Mouse (Mus musculus) retina, postnatal 7 days (tissue): Measurements from ENCODE around the gene 4930404N11Rik.

Experiments used
- DNase-seq: peaks from one replicate; pipeline ENCODE4 v3.0.0-alpha.2; 2012; ENCODE audit warnings: low read depth, low spot score

Gene 4930404N11Rik

DNA sequence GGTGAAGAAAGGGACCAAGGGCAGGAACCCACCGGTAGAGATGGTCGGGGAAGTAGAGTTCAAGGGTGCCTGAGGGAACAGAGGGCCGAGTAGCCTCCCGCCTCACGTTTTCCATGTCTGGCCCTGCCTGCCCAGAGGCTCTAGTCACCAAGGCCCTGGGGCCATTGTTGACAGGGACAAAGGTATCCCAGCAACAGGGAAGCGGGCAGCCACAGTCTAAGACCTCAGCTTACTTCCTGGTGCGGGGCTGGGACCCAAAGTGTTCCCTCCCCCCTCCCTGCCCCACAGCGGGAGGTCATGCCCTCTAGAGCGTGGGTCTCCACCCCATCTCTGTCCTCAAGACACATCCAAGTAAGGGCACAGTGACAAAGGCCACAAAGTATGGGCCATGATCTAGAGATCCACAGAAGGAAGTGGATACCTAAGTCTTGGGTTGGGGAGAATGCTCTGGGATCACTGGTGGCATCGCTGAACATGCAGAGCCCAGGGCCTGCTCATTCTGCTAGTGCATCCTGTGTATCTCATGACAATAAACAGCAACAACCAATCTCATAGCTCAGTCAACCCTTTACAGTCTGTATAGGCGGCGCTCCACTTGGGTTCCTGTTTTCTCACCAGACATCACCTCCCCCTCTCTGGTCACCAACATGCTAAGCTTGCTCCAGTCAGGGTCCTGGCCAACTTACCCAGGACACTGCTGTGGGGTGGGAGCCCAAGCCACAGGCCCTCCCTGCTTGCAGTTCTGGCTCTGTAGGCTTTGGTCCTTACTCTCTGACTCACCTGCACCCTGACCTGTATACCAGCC, at the start of gene 4930404N11Rik:
Gene 4930404N11Rik (minus strand): TSS at position 145 of the 805 bp plus-strand sequence.
- DNase-seq = no peak

DNA sequence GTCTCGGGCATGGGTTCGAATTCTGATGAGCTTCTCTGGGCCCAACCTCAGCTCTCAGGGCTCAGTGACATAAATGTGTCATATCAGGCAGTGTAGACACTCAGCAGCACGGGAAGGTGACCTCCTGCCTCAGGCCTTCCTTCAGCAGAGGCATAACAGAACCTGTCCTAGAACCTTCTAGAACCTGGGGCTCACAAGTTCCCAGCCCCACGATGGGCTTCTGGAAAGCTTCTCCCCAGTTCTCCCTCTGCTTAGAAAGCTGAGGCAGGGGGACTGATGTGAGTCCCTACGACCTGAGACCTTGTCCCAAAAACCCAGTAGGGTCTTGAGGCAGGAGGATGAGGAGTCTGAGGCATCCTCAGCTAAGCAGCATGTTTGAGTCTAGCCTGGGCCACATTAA, 49.5 kb upstream of the 4930404N11Rik start:
- DNase-seq = no peak

DNA sequence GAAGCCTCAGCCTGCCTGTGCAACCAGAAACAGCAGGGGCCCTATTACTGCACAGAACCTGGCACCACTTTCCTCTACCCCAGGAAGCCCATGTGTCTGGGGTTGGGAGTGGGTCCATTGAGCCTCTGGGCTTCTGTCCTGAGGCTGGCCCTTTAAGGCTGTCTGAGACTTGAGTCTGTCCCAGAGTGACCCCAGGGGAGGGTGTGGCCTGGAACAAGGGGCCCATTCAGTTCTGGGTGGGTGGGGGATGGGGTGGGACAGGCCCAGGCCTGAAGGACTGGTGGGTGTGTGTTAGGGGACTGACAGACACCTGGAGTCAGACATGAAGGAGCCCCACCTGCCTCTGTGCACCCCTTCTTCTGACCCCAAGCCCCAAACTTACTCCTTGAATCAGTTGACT, 49.1 kb upstream of the 4930404N11Rik start:
- no peak for DNase-seq

DNA sequence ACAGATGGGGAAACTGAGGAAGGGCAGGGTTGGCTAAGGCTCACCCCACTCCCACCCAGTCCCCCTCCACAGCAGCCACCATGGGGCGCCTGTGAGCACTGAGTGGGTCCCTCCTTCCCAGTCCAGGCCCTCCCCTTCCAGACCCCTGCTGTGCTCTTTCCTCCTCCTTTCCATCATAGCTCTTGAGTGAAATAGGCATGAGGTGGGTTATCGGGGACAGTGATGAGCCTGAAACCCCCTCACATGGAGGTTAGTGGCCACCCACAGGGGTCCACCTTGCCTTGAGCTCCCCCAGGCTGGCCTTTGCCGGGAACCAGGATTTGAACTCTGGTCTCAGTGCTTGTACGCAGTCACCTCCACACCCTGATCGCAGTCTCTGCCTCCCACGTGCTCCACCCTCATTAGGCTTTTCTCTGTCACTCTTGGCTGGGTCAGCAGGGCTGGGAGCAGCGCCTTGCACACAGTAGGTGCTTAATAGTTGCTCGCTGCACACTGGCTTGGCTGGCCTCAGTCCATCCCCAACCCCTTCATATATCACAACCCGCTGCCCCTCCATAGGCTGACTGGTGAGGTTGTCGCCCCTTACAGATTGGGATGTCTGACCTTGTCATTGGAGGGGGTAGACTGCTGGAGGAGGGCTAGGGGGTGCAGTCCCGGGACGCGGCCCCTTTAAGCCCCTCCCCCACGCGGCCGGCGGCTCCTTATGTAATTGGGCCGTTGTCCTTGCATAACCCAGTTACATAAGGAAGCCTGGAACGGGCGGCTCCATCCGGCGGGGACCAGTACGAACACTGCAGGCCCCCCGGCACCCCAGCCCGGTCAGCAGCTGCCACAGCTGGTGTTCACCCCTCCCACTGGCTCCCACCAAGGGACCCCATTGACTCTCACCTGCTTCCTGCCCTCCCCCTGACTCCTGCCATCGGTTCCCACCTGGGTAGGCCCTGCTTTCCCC, 48.0 kb upstream of the 4930404N11Rik start:
- peak; percentile 77 for DNase-seq

DNA sequence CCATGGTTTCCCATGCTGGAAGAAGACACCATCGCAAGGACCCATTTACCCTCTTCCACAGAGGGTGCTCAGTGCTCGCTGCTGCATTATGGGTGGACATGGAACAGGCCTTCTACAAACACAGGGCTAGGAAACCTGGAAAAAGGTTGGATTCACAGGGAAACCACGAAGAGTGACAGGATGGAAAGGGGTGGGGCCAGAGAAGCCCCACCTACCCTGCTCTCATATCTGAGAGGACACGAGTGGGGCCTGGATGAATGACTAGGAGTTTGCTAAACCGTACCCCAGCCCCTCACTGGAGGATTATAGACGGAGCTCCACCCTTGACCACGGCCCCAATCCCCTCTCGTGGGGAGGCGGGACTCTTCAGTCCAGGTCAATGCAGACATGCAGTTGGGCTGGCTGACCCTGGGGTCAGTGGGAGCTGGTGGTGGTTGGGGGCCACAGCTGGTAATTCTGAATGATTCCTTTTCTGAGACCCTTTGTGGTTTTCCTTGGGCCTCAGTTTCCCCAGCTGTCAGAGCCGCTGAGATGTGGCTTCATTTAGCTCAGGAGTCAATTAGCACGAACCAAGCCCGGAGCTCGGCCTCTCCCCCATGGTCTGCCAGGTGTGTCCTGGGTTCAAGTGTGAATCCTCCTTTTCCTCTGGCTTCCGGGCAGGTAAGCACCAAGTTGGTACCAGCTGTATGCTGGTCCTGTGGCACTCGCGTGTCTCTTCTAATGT, 47.1 kb upstream of the 4930404N11Rik start:
- no peak for DNase-seq

DNA sequence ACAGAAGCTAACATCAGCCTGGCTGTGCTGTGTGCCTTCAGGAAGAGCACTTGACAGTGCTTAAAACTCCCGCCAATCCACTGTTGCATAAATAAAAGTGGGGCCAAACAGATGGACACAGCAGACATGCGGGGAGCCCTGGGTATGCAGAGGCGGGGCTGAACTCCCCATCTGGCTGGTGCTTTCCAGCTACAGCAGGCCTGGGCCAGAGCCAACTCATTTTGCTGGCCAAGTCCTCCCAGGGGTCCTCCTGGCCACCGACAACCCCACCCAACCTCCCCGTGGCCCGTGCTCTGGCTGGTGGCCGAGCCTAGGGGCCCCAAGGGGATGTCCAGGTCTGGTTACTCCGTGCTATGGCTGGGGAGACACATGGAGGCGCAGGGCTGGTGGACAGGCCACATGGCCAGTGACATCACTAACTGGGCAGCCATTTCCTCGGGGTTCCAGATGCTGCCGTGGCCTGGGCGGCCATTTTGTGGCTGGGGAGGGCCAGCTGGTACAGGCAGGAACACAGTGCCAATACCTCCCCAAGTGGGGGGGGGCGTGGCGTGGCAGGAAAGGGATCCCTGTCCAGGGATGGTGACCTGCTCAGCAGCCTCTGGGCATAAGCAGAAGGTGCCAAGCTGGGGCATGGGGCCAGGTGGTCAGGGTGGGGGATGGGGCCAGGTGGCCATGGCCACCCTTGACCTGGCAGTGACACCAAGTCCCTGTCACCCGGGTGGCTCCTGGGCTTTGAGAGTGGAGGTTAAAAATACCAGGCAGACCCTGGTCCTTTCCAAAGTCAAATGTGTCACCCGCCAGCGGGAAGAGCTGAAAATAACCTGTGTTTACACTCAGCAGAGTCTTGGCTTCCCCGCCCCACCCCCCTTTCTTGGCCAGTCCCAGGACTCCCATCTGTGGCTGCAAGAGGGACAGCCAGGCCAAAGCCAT, 46.1 kb upstream of the 4930404N11Rik start:
- no peak for DNase-seq

DNA sequence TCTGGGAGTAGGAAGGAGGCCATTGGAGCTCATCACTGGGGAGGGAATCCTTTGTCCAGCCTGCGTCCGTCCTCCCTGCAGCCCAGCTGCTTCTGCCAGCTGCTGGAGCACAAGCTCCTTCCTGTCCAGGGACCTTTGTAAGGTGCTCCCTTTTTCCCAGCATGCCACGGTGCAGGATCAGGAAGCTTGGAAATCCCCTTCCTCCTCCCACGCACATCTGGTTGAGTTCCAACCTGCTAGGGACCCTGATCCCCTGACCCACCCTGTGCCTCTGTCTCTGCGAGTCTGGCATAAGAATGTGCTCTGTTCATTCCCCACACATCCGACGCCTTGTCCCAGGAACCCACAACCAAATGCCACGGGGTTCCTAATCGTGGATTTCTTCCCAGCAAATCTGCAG, 45.4 kb upstream of the 4930404N11Rik start:
- no peak for DNase-seq

DNA sequence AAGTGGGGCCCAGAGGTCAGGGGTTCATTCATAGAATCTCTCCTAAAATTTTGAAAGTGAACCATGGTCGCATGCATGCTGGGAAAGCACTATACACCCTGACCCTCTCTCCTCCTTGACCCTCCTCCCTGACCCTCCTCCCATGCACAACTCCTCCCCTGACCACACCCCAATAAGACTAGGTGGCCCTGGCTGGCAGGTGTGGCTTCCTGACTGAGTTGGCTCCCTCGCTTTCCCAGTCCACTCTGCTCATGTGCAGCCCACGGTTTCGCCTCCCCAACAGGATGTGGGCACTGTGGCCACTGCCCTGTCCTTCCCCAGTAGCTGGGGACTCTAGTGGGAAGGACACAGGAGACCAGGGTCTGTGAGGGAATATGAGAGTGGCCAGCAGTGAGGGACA, 44.7 kb upstream of the 4930404N11Rik start:
- DNase-seq = no peak

DNA sequence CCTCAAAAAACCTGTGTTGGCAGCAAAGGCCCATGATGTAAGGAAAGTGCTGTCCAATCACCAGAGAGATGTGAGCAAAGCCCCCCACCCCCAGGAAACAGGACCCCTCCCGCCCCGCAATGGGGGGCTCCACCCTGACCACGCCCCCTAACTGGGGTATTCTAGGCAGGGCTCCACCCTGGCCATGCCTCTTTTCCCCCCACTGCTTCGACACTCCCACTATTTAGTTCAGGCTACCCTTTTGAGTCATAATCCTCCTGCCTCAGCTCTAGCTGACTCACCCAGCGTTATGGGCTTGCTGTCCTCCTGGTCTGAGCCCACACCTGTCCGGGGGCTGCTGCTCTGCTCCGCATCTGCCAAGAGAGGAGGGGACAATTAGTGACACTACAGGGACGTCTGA, 43.7 kb upstream of the 4930404N11Rik start:
- no peak for DNase-seq

DNA sequence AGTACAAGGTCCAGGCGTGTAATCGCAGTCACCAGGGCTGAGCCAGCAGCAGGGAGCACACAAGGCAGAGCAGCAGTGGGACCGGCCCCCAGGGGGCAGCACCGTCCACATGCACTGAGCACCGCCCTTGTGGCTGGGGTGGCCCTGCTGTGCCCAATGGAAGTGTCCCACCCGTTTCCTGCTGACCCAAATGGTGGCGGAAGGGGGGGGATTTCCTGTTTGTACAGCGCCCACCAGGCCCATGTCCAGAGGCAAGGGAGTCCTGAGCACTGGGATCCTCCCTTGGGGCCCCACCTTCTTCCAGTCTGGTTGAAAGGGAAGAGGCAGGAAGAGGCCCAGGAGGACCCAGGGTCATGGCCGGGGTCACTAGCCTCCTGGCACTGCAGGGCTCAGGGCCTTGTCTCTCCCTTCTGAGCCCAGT, 43.3 kb upstream of the 4930404N11Rik start:
- DNase-seq = no peak

DNA sequence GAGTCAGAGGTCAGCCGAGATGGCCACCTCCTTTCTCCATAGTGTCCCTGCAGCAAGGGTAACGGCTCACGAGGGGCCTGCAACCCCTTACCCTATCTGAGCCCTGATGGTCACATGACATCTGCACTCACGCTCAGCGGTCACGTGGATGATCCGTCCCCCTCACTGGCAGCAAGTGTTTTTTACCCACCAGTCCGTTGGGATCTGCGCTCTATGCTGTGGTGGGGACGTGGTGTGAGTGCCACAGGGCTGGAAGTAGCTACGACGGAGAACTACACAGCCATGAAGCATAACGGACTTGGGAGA, 42.8 kb upstream of the 4930404N11Rik start:
- no peak for DNase-seq

DNA sequence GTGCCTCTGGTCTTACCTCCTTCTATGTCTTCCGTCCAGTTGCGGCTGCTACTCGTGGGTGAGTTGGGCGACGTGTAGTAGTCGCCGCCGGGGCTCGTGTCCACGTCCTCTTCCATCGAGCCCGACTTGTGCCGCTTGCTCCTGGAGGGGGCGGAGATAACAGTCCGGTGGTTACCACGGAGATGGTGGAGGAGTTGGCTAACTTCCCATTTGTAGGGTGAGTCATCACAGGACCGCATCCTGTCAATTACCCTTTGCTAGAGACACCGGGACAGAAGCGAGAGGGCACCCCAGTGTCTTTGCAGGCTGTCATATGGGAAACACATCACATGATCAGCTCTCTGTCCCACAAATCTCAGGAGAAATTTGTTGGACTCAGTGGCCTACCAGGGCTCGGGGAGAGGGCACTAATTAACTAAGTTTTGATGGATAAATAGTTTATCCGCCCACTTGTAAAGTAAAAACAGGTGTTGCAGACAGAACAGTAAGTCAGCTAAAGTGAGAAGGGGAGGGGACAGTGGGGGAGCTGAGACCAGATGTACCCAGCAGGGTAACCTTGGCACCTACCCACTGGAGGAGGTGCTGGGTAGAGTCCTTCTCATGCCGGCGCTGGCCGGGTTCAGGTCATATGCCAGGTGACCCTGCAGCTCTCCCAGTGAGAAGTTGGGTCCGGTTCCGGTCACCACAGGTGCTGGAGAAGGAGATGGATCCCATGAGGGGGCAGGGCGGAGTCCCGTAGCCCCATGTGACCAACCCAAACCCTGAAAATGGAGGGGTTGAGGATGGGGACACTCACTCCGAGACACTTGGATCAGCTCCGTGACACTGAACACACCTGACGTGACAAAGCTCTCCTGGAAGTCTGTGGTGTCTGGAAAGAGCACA, 42.2 kb upstream of the 4930404N11Rik start:
- no peak for DNase-seq

DNA sequence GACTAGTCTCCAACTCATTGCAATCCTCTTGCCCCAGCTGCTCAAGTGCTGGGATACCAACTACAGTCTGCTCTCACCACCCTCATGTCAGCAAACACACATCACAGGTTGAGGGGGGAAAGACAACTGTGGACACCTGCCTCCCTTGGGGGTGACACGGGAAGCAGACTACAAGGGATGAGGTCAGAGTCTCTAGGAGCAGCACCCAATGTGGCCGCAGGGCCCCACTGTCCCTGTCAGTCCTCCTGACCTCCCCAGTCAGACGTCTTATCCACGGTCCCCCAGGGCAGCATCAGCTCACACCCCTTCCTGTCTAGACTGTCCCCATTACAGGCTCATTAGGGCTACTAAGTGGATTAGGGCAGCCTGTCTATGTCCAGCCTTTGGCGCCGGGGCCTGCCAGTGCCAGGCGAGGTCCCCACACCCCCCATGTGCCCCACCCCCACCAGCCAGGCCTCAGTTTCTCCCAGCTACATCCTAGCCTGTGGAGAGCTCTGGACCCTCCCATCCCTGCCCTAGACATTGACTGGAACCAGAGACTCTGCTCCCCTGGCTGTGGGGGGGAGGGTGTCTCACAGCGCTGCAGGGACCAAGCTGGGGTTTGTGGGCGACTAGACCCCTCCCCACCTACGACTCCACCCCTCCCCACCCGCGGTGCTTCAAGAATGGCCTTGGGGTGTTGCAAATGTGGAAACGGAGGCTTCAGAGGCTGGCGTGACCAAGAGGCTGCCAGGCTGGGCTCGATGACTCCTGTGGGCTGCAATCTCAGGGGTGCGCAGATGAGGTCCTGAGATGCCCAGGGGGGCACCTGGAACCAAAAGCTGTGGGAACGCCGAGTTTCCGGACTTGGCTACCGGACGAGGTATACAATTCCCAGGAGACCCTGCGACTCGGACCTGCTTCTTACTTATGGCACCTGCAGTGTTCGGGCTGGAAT, 41.2 kb upstream of the 4930404N11Rik start:
- no peak for DNase-seq

DNA sequence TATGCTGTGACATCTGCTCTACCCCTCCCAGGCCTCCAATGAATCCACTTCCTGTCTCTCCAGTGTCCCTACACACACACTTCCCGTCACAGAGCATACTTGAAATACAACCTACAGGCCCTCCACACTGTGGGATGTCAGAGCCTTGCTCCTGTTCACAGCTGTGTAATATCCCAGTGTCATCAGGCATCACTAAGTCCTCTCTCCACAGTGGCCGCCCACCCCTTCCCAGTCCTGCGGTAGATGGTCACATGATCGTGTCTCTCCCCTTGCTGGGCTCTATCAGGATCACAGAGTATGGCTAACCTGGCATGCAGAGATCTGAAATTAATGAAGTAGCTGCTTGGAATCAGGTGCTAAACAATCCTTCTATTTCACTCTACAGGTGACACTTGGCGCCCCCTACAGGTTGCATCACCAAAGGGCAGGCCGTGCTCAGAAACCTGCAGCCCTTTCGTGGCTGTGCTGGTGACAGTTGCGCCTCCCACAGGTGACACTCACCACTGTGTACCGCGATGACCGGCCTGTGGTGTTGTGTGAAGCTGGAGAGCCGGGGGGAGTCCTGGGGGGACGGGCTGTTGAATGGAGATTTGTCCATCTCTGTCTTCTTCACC, 40.1 kb upstream of the 4930404N11Rik start:
- DNase-seq = no peak

DNA sequence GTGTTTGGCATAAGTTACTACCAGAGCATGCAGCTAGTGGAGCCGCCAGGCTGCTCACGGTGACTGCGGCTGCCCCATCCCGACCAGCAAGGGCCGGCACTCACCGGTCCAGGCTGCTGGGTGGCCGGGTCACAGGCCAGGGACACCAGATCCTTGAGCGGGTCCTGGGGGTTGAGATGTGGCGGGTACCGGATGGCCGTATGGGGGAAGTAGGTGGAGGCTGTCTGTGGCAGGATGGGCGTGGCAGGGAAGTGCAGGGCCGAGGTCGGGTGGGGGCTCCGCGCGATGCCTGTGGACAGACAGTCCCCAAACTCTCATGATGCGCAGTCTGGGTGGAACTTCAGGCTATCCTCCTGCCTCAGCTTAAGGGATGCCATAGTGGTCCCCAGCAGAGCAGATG, 39.1 kb upstream of the 4930404N11Rik start:
- no peak for DNase-seq

DNA sequence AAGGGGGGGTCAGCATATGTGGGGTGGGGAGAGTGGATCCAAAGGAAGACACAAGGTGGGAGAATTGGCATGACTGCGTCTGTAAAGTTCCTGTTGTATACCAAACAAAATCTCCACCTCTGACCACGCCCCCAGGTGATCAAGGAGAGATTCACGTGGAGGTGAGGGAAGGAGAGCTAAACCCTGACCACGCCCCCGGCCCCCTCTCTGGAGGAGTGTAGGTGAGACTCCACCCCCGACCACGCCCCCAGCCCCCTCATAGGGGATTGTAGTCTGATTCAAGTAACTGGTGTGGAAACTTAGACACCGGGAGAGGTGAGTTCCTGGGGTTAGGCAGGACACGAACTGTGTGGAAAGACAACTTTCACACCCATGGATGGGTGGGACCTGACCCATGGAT, 38.5 kb upstream of the 4930404N11Rik start:
- no peak for DNase-seq

DNA sequence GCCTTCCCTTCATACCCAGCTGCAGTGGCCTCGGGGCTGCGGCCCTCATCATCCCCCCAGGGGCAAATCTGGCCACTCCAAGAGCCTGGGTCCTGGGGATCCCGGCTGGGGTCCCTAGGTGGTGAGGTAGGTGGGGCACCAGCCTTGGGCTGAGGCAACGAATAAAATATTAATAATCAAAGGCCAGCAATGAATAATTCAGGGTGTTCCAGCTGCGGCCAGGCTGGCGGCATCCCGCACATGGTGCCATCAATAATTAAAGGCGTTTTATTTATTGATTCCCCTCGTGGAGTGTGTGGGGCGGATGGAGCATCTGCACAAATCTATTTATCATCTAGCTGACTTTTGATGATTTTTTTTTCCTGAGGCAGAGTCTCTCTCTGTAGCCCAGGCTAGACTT, 37.9 kb upstream of the 4930404N11Rik start:
- DNase-seq = no peak

DNA sequence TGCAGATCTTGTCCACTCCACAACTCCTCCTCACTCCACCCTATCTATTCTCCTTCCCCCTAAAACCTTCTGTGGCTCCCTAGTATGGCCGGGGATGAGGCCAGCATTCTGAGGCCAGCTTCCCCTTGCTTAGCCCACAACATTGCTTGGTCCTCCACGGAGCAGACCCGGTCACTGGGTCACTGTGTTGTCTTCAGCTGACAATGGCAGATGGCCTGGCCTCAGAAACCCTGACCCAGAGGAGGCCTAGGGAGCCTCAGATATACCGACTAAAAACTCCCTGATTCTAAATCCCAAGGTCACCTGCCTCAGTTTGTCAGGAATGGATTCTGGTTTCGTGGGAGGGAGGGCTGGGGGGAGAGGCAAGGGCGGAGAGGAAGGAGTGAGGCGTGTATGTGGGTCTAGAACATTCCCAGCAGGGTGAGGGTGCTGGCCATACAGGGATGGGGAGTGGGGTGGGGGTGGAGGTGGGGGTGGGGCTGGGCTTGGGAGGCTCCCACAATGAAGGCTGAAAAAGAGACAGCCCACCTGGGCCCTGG, 36.7 kb upstream of the 4930404N11Rik start:
- DNase-seq = no peak
